Mouse (Mus musculus) embryonic facial prominence, embryonic 14.5 days (tissue): ENCODE measurements around the gene Smox. TPM values are rescaled to one million over a fixed set of nuclear protein-coding genes. Genes with fewer than 3 reads are reported as not detected.

Experiments
- polyA plus RNA-seq: library from polyadenylated mRNA; unstranded; fragments of >200 nt; fragmentation: Nextera tagmentation; extraction: Ambion mirVana; gene quantifications from 2 replicates; pipeline ENCODE4 v1.2.1, GENCODE M21; 2014

Smox gene
- polyA plus RNA-seq, 1 experiment from 2014 or later = 28.9 TPM

Other genes with a start within 250 kb of the Smox start
- 36.0 and 40.1 TPM in 2 replicates for gene Pank2, start 229.0 kb upstream of the Smox start, polyA plus RNA-seq
- 6.2 and 6.9 TPM in 2 replicates for gene Rnf24, start 138.6 kb upstream of the Smox start, polyA plus RNA-seq
- gene Adra1d, start 70.8 kb downstream of the Smox start, polyA plus RNA-seq = 1.6 TPM in 2 replicates